Mouse (Mus musculus) stomach, embryonic 15.5 days (tissue): ENCODE measurements at regions not wholly inside any gene's neighbourhood (a gene's known extent, or its start where the extent isn't known, plus 50 kb on each side); places are given as distances from the start of the nearest gene placed in this dataset.

ENCODE experiments used
- ATAC-seq: fragments of 200-750 bp; cut with Nextera tagmentation; 2 replicates; pipeline ENCODE4 v1.8.0; 2017; ENCODE audit warnings: low read depth, moderate number of reproducible peaks, moderate TSS enrichment; ENCODE audit not compliant: insufficient read depth, low FRiP score
- H3K27ac ChIP-seq: fragments of 300-500 bp; sonication (generic); 2 replicates; pipeline ENCODE4 v1.5.1; 2015; ENCODE audit warnings: mild to moderate bottlenecking, inconsistent platforms
- H3K27me3 ChIP-seq: fragments of 300-500 bp; sonication (generic); replicated peaks from 2 replicates; pipeline ENCODE4 v1.6.1; 2015; ENCODE audit warnings: inconsistent platforms
- H3K36me3 ChIP-seq: fragments of 300-500 bp; sonication (generic); 2 replicates; pipeline ENCODE4 v1.6.1; 2015; ENCODE audit warnings: inconsistent platforms
- H3K4me1 ChIP-seq: fragments of 300-500 bp; sonication (generic); 2 replicates; pipeline ENCODE4 v1.6.1; 2015; ENCODE audit warnings: inconsistent platforms
- H3K4me2 ChIP-seq: fragments of 300-500 bp; sonication (generic); 2 replicates; pipeline ENCODE4 v1.6.1; 2015; ENCODE audit warnings: mild to moderate bottlenecking, inconsistent platforms
- H3K4me3 ChIP-seq: fragments of 300-500 bp; sonication (generic); replicated peaks from 2 replicates; pipeline ENCODE4 v1.5.1; 2015; ENCODE audit warnings: inconsistent platforms
- H3K9ac ChIP-seq: fragments of 300-500 bp; sonication (generic); 2 replicates; pipeline ENCODE4 v1.6.1; 2015; ENCODE audit warnings: inconsistent platforms
- H3K9me3 ChIP-seq: fragments of 300-500 bp; sonication (generic); 2 replicates; pipeline ENCODE4 v1.6.1; 2016; ENCODE audit warnings: inconsistent platforms
- WGBS: fragments of 180-500 bp; shearing (Covaris S2); methylation state at CpG from one replicate; pipeline ENCODE4 v1.1.7; 2015; 5-methylcytosine and 5-hydroxymethylcytosine counted together

- Histone ChIP-seq H3K4me3 (no peak overlapping the region), H3K36me3 (no peaks in the 10 kb centered on the region), H3K27ac (no peak overlapping the region), H3K9ac (no peak overlapping the region), H3K4me1 (peaks cover 8% of the 10 kb centered on the region), H3K27me3 (no peaks in the 10 kb centered on the region), H3K9me3 (no peaks in the 10 kb centered on the region), H3K4me2 (no peak overlapping the region)
- no peak for ATAC-seq
- 98% methylated on average over 3 of the region's 3 CpGs for WGBS
Measured at GRCm38 (mm10) chr7:129689464-129689863, 97.8 kb downstream of the Wdr11 start.

GRCm38 (mm10) chr7:129690868-129691267 is 99.2 kb downstream of the Wdr11 start:
- WGBS: 80% methylated on average over 6 of the region's 6 CpGs
- Histone ChIP-seq H3K36me3 (no peaks in the 10 kb centered on the region), H3K4me1 (peaks cover 8% of the 10 kb centered on the region), H3K27me3 (no peaks in the 10 kb centered on the region), H3K27ac (no peak overlapping the region), H3K9ac (no peak overlapping the region), H3K4me2 (no peak overlapping the region), H3K9me3 (no peaks in the 10 kb centered on the region), H3K4me3 (no peak overlapping the region)
- no peak for ATAC-seq

- no peak overlapping the region; the same call in 1 of the 2 replicates for H3K27ac ChIP-seq
Measured at GRCm38 (mm10) chr7:129691619-129692071, 100.0 kb downstream of the Wdr11 start.

GRCm38 (mm10) chr7:129693635-129694034 is 102.0 kb downstream of the Wdr11 start:
- H3K36me3 ChIP-seq: no peaks in the 10 kb centered on the region
- H3K4me2 ChIP-seq: no peak overlapping the region
- no peak overlapping the region for H3K4me3 ChIP-seq
- H3K27ac ChIP-seq: no peak overlapping the region
- H3K4me1 ChIP-seq: peaks cover 8% of the 10 kb centered on the region; the same call in 1 of the 2 replicates
- H3K9me3 ChIP-seq: no peaks in the 10 kb centered on the region
- 55% methylated on average over 9 of the region's 9 CpGs for WGBS
- ATAC-seq: peak; percentile 77
- H3K9ac ChIP-seq: no peak overlapping the region
- H3K27me3 ChIP-seq: no peaks in the 10 kb centered on the region

More at GRCm38 (mm10) chr7:129691619-129692071, 100.0 kb downstream of the Wdr11 start:
- H3K27me3 ChIP-seq: no peaks in the 10 kb centered on the region
- no peak overlapping the region for H3K4me2 ChIP-seq
- H3K9ac ChIP-seq: no peak overlapping the region
- no peaks in the 10 kb centered on the region for H3K36me3 ChIP-seq
- peak; percentile 6; the same call in 1 of the 2 replicates for ATAC-seq
- WGBS: 32% methylated on average over 3 of the region's 3 CpGs
- no peak overlapping the region for H3K4me3 ChIP-seq
- peaks cover 8% of the 10 kb centered on the region for H3K4me1 ChIP-seq
- H3K9me3 ChIP-seq: no peaks in the 10 kb centered on the region

- H3K27me3 ChIP-seq: no peaks in the 10 kb centered on the region
- no peak for ATAC-seq
- no peak overlapping the region for H3K27ac ChIP-seq
- no peak overlapping the region for H3K9ac ChIP-seq
- H3K36me3 ChIP-seq: no peaks in the 10 kb centered on the region
- no peaks in the 10 kb centered on the region for H3K9me3 ChIP-seq
- no peak overlapping the region for H3K4me2 ChIP-seq
- peaks cover 8% of the 10 kb centered on the region; the same call in 1 of the 2 replicates for H3K4me1 ChIP-seq
- H3K4me3 ChIP-seq: no peak overlapping the region
Measured at GRCm38 (mm10) chr7:129694168-129694567, 102.5 kb downstream of the Wdr11 start.

GRCm38 (mm10) chr7:129699931-129700570 is 108.4 kb downstream of the Wdr11 start:
- Histone ChIP-seq H3K27ac (no peak overlapping the region), H3K27me3 (no peaks in the 10 kb centered on the region), H3K9ac (no peak overlapping the region), H3K4me2 (no peak overlapping the region), H3K4me3 (no peak overlapping the region), H3K36me3 (no peaks in the 10 kb centered on the region), H3K4me1 (no peaks in the 10 kb centered on the region), H3K9me3 (no peaks in the 10 kb centered on the region)
- WGBS: 62% methylated on average over 5 of the region's 5 CpGs
- ATAC-seq: no peak

- no peak overlapping the region for H3K4me3 ChIP-seq
- no peak overlapping the region for H3K9ac ChIP-seq
- ATAC-seq: no peak
- no peaks in the 10 kb centered on the region for H3K27me3 ChIP-seq
- H3K4me2 ChIP-seq: no peak overlapping the region
- peaks cover 18% of the 10 kb centered on the region for H3K4me1 ChIP-seq
- H3K9me3 ChIP-seq: no peaks in the 10 kb centered on the region
- no peak overlapping the region; the same call in 1 of the 2 replicates for H3K27ac ChIP-seq
- no peaks in the 10 kb centered on the region for H3K36me3 ChIP-seq
- WGBS: 60% methylated on average over 6 of the region's 6 CpGs
Measured at GRCm38 (mm10) chr7:129727559-129727958, 135.9 kb downstream of the Wdr11 start.

GRCm38 (mm10) chr7:129729709-129730238 is 138.1 kb downstream of the Wdr11 start:
- H3K4me1 ChIP-seq: peaks cover 18% of the 10 kb centered on the region
- H3K9ac ChIP-seq: no peak overlapping the region
- no peak overlapping the region for H3K4me3 ChIP-seq
- no peaks in the 10 kb centered on the region for H3K9me3 ChIP-seq
- H3K27ac ChIP-seq: peak overlapping the region; percentile 83
- 42% methylated on average over 11 of the region's 11 CpGs for WGBS
- no peaks in the 10 kb centered on the region for H3K36me3 ChIP-seq
- peak overlapping the region; percentile 13; the same call in 1 of the 2 replicates for H3K4me2 ChIP-seq
- no peak for ATAC-seq
- no peaks in the 10 kb centered on the region for H3K27me3 ChIP-seq

- Histone ChIP-seq H3K9ac (no peak overlapping the region), H3K27me3 (no peaks in the 10 kb centered on the region), H3K36me3 (no peaks in the 10 kb centered on the region), H3K4me3 (no peak overlapping the region), H3K9me3 (no peaks in the 10 kb centered on the region), H3K4me1 (peaks cover 18% of the 10 kb centered on the region), H3K4me2 (no peak overlapping the region), H3K27ac (peak overlapping the region; percentile 83)
- no peak for ATAC-seq
- WGBS: 32% methylated on average over 7 of the region's 7 CpGs
Measured at GRCm38 (mm10) chr7:129730785-129731352, 139.2 kb downstream of the Wdr11 start.

GRCm38 (mm10) chr7:129742657-129743056 is 151.0 kb downstream of the Wdr11 start:
- no peaks in the 10 kb centered on the region for H3K36me3 ChIP-seq
- no peak overlapping the region for H3K27ac ChIP-seq
- 84% methylated on average over 4 of the region's 4 CpGs for WGBS
- H3K4me1 ChIP-seq: 0 out of 2 replicates have a peak, but pooled peaks cover 13% of the 10 kb centered on the region
- no peaks in the 10 kb centered on the region for H3K9me3 ChIP-seq
- H3K9ac ChIP-seq: no peak overlapping the region
- H3K4me3 ChIP-seq: no peak overlapping the region
- no peak for ATAC-seq
- H3K27me3 ChIP-seq: no peaks in the 10 kb centered on the region
- H3K4me2 ChIP-seq: no peak overlapping the region

GRCm38 (mm10) chr7:129743955-129744666 is 152.4 kb downstream of the Wdr11 start:
- peak overlapping the region; percentile 62 for H3K27ac ChIP-seq
- no peak overlapping the region; the same call in 1 of the 2 replicates for H3K4me2 ChIP-seq
- H3K4me3 ChIP-seq: no peak overlapping the region
- no peak overlapping the region for H3K9ac ChIP-seq
- no peaks in the 10 kb centered on the region for H3K9me3 ChIP-seq
- peak; percentile 31; the same call in 1 of the 2 replicates for ATAC-seq
- 34% methylated on average over 16 of the region's 16 CpGs for WGBS
- H3K27me3 ChIP-seq: no peaks in the 10 kb centered on the region
- no peaks in the 10 kb centered on the region for H3K36me3 ChIP-seq
- 0 out of 2 replicates have a peak, but pooled peaks cover 13% of the 10 kb centered on the region for H3K4me1 ChIP-seq

GRCm38 (mm10) chr7:129746639-129747038 is 155.0 kb downstream of the Wdr11 start:
- H3K27me3 ChIP-seq: no peaks in the 10 kb centered on the region
- no peak overlapping the region for H3K4me3 ChIP-seq
- ATAC-seq: no peak
- H3K4me2 ChIP-seq: no peak overlapping the region
- H3K9ac ChIP-seq: no peak overlapping the region
- H3K27ac ChIP-seq: no peak overlapping the region
- H3K9me3 ChIP-seq: no peaks in the 10 kb centered on the region
- no peaks in the 10 kb centered on the region for H3K36me3 ChIP-seq
- 67% methylated on average over 5 of the region's 5 CpGs for WGBS
- 0 out of 2 replicates have a peak, but pooled peaks cover 13% of the 10 kb centered on the region for H3K4me1 ChIP-seq
